Mouse (Mus musculus) layer of hippocampus, adult 11-12 months (tissue): ENCODE measurements around the gene 1700011L22Rik.
A peak's percentile ranks its signal among the peaks of the same experiment; 100 is the strongest.

ENCODE experiments used
- DNase-seq: peaks from one replicate; pipeline ENCODE4 v3.0.0; 2022; ENCODE audit warnings: low spot score

Gene 1700011L22Rik

DNA sequence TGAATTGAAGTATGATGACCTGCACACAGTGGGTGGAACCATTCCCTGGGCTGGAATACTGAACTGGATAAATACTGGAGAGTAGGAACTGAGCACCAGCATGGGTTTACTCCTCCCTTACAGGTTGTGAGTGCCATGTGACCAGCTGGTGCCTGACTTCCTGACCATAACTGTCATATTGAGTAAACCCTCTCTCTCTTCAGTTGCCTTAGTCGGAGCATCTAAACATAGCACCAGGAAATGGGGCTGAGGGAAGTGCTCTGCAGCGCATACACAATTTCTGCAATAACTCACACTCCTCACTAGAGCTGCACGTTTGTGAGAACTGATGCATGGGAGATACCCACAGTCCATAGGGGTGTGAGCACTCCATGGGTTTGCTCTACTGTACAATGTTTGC lies 9.1 kb downstream of the 1700011L22Rik start:
- no peak for DNase-seq

DNA sequence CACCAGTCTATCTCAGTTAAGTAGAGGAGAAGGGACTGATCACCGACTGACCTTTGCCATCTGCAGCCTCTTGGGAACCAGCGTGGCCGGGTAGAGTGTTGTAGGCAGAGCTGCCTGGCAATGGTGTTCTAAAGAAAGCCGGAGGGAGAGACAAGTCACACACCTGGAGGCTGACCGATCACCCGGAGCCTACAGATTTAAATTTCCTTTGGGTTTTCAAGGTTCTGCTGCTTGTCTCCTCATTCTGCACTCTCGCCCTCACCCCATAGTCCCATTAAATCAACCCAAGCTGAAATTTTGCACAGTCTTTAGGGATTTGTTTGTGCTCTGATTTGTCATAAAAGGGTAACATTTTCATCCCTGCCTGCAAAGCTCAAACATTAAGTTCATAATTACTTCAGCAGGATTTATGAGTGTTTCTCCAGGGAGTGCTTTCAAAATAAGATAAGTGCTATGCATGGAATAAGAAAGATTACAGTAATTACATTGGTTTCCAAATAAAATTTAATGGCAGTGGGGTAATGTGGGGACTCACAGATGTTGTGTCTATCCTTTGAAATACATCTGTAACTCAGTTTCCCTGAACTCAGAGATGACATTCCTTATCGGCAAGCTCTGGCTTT lies 19.0 kb downstream of the 1700011L22Rik start:
- no peak for DNase-seq

GRCm38 (mm10) chr8:79227916-79228315 lies 20.5 kb downstream of the 1700011L22Rik start:
- DNase-seq, result no peak

- DNase-seq, result no peak
Observed at GRCm38 (mm10) chr8:79227194-79227593, 21.2 kb downstream of the 1700011L22Rik start.

DNA sequence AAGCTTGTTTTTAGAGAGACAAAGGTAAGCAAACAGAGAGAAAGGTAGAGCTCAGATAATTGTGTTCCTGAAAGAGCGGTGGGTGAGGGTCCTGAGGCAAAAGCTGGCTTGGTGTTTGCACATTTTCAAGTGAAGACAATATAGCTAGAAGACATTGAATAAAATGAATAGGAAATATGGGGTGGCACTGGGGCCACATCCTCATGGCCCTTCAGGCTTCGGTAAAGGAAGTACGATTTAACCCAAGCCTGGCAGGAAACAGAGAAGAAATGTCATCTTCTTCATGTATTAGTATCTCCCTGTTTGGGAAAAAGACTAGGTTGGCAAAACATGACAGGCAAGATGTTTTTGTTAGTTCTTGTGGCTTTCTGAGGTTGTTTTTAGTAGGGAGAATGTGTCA lies 22.3 kb downstream of the 1700011L22Rik start:
- no peak for DNase-seq

DNA sequence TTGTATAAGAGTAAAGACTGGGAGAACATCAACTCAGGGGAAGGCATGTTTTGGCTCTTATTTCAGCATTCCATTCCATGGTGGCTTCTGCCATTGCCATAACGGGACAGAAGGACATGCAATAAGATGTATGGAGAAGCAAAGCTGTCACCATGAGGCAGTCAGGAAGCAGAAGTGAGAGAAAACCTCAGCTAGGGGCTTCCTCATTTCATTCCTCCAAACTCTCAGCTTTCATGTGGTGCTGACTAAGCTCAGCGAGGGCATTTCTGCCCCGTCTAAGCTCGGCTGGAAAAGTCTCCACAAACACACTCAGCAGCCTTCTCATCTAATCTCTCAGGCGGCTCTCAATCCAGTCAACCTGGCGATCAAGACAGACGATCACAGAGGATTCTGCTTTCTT lies 22.8 kb downstream of the 1700011L22Rik start:
- DNase-seq, result peak; percentile 21

DNA sequence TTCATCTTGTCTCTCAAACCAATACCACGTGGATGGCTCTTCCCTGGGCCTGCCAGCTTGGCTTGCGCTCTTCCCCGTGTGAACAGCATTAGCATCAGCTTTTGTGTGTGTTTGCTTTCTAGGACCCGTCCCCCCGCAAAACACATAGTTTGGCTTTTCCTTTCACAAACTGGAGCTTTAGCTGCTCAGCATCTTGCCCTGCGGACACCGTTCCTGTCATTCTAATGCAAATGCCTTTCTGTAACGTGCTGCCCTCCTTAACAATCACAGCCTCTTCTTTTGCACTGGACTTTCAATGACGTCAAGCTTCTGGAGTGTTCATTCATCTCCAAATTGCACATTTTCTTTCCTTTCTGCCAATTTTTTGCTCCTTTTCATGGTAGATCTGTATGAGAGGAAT lies 24.0 kb downstream of the 1700011L22Rik start:
- DNase-seq, result no peak

- DNase-seq, result no peak
Observed at GRCm38 (mm10) chr8:79222752-79223141, 25.6 kb downstream of the 1700011L22Rik start.

DNA sequence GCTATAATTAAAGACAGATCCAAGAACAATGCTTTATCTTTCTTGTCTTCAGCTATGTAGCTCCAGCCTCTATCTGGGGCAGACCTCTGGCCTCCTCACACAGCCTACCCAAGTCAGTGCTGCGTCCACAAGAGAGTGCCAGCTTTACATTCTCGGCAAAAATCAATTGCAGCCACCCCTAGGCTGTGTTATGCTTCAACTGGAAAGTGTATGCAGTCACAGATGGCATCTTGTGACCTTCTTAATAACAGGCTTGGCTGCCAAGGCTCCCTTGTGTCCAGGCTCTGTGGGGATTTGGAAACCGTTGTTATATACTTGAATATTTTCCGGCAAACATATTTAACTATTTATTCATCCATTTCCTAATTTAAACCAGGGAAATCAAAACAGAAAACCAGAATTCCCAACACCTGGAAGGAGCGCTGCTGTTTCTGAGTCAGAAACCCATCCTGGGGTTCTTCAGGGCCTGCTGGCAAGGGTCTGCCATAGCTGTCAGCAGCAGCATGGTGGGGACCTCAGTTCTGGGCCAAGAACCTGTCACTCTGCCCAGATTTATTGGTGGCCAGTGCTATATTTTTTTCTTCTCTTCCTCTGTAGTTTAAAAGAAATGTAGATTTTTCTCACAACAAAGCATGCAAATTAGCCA lies 26.1 kb downstream of the 1700011L22Rik start:
- DNase-seq, result no peak

- no peak for DNase-seq
Observed at GRCm38 (mm10) chr8:79211630-79212029, 36.7 kb downstream of the 1700011L22Rik start.

GRCm38 (mm10) chr8:79209641-79210358 lies 38.6 kb downstream of the 1700011L22Rik start:
- DNase-seq, result peak; percentile 17

GRCm38 (mm10) chr8:79208691-79209640 lies 39.4 kb downstream of the 1700011L22Rik start:
- no peak for DNase-seq

- no peak for DNase-seq
Observed at GRCm38 (mm10) chr8:79208181-79208580, 40.2 kb downstream of the 1700011L22Rik start.

GRCm38 (mm10) chr8:79206895-79207294 lies 41.5 kb downstream of the 1700011L22Rik start:
- DNase-seq, result no peak

DNA sequence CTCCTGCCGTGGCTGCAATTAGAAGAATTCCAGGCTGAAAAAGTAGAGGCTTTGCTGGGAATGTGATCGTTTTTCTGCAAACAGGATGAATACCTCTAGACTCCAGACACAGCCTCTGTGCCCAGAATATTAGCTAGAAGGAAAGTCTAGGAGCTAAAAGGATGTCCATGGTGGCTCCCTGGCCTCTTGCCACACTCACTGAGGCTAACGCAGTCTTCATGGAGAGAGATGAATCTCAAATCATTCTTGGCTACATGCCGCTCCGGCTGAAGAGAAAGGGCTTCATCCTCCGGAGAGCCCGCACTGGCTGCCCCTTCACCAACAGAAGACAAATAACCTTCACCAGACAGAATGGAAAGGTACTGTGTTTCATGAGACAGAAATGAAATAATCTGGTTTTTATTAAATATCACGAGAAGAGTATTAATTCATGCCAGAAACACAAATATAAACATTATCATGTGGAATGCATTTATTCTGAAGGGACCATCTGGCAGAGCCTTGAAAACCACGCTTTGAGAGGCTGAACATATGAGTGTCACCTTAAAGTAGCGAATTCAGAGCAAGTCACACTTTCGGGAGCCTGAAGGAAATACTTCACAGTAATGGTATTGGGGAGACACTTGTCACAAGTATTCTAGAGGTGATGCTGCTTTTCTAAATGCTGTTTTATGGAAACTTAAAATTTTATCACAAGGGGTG lies 46.8 kb downstream of the 1700011L22Rik start:
- DNase-seq, result no peak

DNA sequence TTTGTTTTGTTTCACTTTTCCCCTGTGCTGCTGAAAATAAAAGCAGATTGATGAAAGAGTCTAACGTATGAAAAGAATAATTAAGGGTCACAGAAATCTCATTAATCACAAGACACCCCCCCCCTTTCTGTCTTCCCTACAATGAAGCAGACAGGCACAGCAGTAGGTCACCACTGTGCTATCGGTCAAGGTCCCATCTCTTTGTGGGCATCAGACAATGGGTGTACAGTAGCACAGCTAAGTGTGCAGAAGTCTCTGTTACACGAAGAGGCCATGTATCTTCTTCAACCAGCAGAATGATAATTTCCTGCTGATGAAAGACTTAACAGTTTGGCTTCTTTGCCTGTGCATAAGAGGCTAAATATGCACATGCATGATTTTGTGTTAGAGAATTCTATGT lies 49.7 kb downstream of the 1700011L22Rik start:
- DNase-seq, result no peak

DNA sequence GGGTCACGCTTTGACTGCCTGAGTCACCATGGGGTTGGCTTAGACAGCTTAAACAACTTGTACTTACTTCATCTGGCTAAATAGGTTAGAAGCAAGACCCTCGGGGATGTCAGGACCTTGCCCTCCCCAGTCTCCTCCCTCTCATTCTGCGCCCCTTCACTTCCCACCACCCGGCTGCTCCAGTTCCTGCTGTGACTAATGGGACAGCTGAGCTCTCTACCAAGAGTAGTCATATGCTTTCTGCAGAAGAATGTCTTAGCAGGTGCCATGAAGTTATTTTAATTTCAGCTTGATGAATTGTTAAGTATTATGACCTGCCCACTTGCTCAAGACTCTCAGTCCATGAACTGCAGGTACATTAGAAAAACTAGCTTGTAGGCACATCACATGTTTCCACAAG lies 51.9 kb downstream of the 1700011L22Rik start:
- no peak for DNase-seq

- DNase-seq, result no peak
Observed at GRCm38 (mm10) chr8:79190071-79190470, 58.3 kb downstream of the 1700011L22Rik start.

GRCm38 (mm10) chr8:79185488-79185887 lies 62.9 kb downstream of the 1700011L22Rik start:
- no peak for DNase-seq

DNA sequence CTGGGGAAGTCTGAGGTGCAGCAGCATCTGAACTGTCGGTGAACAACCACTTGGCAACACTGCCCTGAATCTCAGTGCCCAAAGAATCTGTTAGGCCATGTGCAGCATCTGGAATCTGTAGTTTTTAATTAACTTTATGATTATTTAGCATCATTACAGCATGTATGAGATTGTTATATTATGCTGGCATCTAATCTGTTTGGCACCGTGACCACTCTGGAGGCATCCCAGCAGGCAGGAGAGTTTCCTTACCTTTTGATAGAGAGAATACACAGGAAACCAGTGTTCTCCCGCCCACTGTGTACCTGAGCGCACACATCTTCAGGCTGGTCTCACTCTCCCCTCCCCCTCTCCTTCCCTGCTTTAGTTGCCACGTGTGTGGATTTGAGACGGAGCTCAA lies 68.7 kb downstream of the 1700011L22Rik start:
- peak; percentile 44 for DNase-seq

DNA sequence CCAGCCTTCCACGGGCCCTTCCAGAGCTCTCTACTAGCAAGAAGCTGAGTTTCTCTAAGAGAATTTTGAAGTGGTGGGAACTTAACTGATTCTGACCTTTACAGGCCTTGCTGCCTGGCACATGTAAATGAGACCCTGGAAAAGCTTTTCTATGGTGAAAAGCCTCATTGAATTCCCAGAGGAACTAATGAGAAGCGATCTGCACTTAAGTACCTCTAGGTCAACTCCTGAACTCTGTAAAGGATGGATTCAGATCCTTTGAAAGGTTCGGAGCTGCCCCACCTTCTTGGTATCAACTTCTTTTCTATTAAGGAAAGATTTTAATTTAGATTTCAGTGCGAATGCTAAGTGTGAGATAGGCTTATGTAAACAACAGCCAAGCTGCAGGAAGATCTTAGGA lies 72.4 kb downstream of the 1700011L22Rik start:
- no peak for DNase-seq

GRCm38 (mm10) chr8:79173606-79174005 lies 74.8 kb downstream of the 1700011L22Rik start:
- DNase-seq, result no peak
